Mouse (Mus musculus) hindbrain, embryonic 15.5 days (tissue): ENCODE measurements around the gene Ovol3. TPM values are rescaled to one million over a fixed set of nuclear protein-coding genes. Genes with fewer than 3 reads are reported as not detected.
"Not testable (repeated sequence)": the region's sequence is repeated elsewhere in the genome, so short reads cannot be mapped to it uniquely, and the experiment has no call there.

ENCODE experiments used
- ATAC-seq: fragments of 200-750 bp; cut with Nextera tagmentation; 2 replicates; pipeline ENCODE4 v1.8.0; 2017; ENCODE audit warnings: low read depth, moderate number of reproducible peaks, moderate TSS enrichment; ENCODE audit not compliant: low FRiP score
- H3K27ac ChIP-seq: fragments of 300-500 bp; sonication (generic); replicated peaks from 2 replicates; pipeline ENCODE4 v1.5.1; 2015; ENCODE audit warnings: mild to moderate bottlenecking, inconsistent platforms
- H3K27me3 ChIP-seq: fragments of 300-500 bp; sonication (generic); 2 replicates; pipeline ENCODE4 v1.6.1; 2015; ENCODE audit warnings: control low read depth, inconsistent platforms
- H3K36me3 ChIP-seq: fragments of 300-500 bp; sonication (generic); 2 replicates; pipeline ENCODE4 v1.6.1; 2015; ENCODE audit warnings: control low read depth, inconsistent platforms
- H3K4me1 ChIP-seq: fragments of 300-500 bp; sonication (generic); replicated peaks from 2 replicates; pipeline ENCODE4 v1.6.1; 2015; ENCODE audit warnings: control low read depth, inconsistent platforms
- H3K4me2 ChIP-seq: fragments of 300-500 bp; sonication (generic); 2 replicates; pipeline ENCODE4 v1.6.1; 2015; ENCODE audit warnings: moderate library complexity, mild to moderate bottlenecking, inconsistent platforms
- H3K4me3 ChIP-seq: fragments of 300-500 bp; sonication (generic); 2 replicates; pipeline ENCODE4 v1.5.1; 2015; ENCODE audit warnings: mild to moderate bottlenecking, inconsistent platforms
- H3K9ac ChIP-seq: fragments of 300-500 bp; sonication (generic); 2 replicates; pipeline ENCODE4 v1.6.1; 2015; ENCODE audit warnings: inconsistent platforms
- H3K9me3 ChIP-seq: fragments of 300-500 bp; sonication (generic); 2 replicates; pipeline ENCODE4 v1.6.1; 2016; ENCODE audit warnings: control low read depth, inconsistent platforms
- WGBS: fragments of 180-500 bp; shearing (Covaris S2); methylation state at CpG from one replicate; pipeline ENCODE4 v1.1.7; 2015; 5-methylcytosine and 5-hydroxymethylcytosine counted together
- polyA plus RNA-seq: library from polyadenylated mRNA; unstranded; fragments of >200 nt; fragmentation: Nextera tagmentation; extraction: Ambion mirVana; gene quantifications from 2 replicates; pipeline ENCODE4 v1.2.1, GENCODE M21; 2015

Ovol3 gene
- polyA plus RNA-seq, 1 experiment from 2014 or later, result not detected

DNA sequence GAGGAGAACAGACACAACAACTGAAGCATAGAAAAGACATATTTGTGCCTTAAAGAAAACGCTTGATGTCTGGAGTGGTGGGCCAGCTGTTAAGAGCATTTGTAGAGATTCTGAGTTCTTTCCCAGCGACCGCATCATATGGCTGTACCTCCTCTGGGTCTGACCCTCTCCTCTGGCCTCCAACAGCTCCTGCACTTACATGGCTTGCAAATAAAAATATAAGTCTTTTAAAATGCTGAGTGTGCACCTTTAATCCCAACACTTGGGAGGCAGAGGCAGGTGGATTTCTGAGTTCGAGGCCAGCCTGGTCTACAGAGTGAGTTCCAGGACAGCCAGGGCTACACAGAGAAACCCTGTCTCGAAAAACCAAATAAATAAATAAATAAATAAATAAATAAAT lies 34.9 kb downstream of the Ovol3 start:
- not testable (repeated sequence) for H3K9ac ChIP-seq, H3K9me3 ChIP-seq, H3K4me1 ChIP-seq, H3K27me3 ChIP-seq, H3K27ac ChIP-seq, H3K4me3 ChIP-seq, H3K4me2 ChIP-seq, ATAC-seq, H3K36me3 ChIP-seq
- WGBS, result 85% methylated on average over 5 of the region's 5 CpGs

DNA sequence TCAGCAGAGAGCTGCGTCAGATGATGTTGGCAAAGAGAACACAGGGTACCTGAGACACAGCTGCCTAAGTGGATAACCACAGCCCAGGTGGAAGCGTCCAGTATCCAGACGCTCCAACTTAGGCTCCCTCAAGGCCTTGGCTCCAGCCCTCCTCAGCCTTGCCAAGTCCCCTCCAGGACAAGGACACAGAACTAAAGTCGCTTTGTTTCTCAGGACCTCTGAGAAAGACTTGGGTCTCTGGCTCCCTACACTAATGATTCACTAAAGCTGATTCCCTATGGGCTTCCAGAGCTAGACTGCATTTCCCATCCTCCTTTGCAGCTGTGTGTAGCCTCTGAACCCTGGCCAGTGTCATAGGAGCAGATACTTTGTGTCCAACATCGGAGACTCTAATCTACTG lies 35.3 kb downstream of the Ovol3 start:
- 81% methylated on average over 5 of the region's 5 CpGs for WGBS
- ATAC-seq, result no peak

DNA sequence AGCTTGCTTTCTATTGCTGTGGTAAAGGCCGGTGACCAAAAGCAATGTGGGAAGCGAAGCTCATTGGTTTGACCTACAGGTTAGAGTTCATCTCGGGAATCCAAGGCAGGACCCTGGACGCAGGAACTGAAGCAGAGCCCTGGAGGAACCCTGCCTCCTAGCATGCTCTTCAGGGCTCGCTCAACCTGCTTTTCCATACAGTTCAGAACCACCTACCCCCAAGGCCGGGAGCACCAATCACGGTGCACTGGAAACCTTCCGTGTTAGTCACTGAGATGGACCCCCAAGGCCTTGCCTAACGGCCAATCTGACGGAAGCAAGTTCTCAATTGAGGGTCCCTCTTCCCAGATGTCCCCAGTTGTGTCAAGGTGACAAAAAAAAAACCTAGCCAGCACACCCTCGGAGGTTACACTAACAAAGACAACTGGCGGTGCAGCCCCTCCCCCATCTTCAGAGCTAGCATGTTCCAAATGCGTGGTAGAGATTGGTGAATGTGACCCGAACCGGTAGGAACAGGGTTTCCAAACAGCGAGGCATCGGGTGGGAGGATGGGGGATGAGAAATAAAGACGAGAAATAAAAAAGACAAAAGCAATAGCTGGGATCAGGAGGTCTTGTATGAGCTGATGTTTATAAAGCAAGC lies 35.9 kb downstream of the Ovol3 start:
- Histone ChIP-seq H3K27ac (no peak overlapping the region), H3K4me3 (no peak overlapping the region), H3K27me3 (no peaks in the 10 kb centered on the region), H3K36me3 (no peaks in the 10 kb centered on the region), H3K9me3 (no peaks in the 10 kb centered on the region), H3K9ac (no peak overlapping the region), H3K4me1 (peaks cover 9% of the 10 kb centered on the region), H3K4me2 (no peak overlapping the region)
- 80% methylated on average over 18 of the region's 18 CpGs for WGBS
- no peak for ATAC-seq

More for the DNA sequence above, 35.3 kb downstream of the Ovol3 start:
- H3K4me1 ChIP-seq, result peaks cover 7% of the 10 kb centered on the region
- no peak overlapping the region for H3K9ac ChIP-seq
- no peaks in the 10 kb centered on the region for H3K27me3 ChIP-seq
- H3K4me2 ChIP-seq, result no peak overlapping the region
- no peak overlapping the region for H3K27ac ChIP-seq
- no peaks in the 10 kb centered on the region for H3K36me3 ChIP-seq
- H3K9me3 ChIP-seq, result no peaks in the 10 kb centered on the region
- H3K4me3 ChIP-seq, result no peak overlapping the region

DNA sequence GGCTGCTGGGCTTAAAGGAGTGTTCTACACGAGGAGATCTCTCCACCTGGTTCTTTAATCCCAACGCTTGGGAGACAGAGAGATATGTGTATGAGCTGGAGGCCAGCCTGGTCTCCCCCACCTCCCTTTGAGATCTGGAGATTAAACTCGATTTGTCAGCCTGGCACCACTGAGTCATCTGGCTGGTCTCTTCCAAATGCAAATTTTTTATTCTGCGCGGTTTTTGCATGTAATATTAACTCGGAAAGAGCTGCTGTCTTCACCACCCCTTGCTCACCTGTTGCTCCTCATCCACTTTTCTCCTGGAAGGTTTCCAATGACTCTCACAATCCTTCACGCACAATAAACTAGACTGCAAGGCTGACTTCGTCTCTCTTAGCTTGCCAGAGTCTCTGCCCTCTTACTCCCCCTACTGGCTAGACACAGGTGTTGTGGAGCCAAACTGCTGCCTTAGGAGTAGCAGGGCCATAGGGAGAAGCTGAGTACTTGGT lies 37.0 kb downstream of the Ovol3 start, which contains the start of gene Capns1:
Capns1 (minus strand) TSS at position 331 of the 491 bp plus-strand sequence.
- WGBS, result 8% methylated on average over 8 of the region's 8 CpGs
- peak within 1 kb of the TSS; percentile 17; the same call in 1 of the 2 replicates for H3K4me3 ChIP-seq

DNA sequence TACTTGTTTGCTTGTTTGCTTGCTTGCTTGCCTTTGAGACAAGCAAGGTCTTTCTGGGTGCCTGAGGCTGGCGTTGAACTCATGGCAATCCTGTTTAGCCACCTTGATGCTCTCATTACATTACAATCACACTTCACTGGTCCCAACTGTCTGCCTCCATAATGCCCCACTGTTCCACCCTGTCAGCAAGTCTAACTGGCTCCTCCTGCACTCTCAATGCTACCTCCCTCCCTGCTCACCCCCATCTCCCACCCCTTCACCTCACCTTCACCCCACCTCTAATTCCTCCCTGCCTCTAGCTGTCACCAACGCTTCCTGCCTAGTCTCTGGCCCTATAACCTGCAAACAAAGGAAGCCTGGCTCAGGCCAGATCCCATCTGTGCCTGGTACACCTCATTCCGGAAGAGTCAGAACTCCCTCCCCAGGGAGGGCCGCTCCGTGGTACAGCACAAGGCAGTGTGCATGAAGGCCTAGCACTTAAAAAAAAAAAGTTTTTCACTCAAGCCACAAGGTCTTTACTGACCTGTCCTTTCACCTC lies 37.9 kb downstream of the Ovol3 start:
- Histone ChIP-seq H3K4me2 (no peak overlapping the region), H3K9me3 (no peaks in the 10 kb centered on the region), H3K36me3 (no peaks in the 10 kb centered on the region), H3K9ac (no peak overlapping the region), H3K4me1 (peaks cover 18% of the 10 kb centered on the region), H3K27me3 (no peaks in the 10 kb centered on the region), H3K27ac (no peak overlapping the region), H3K4me3 (no peak overlapping the region)
- WGBS, result 74% methylated on average over 5 of the region's 5 CpGs
- ATAC-seq, result no peak

More for the DNA sequence above, 37.0 kb downstream of the Ovol3 start, which contains the start of gene Capns1:
- no peak for ATAC-seq
- Histone ChIP-seq H3K27me3 (no peaks in the 10 kb centered on the region), H3K27ac (no peak within 1 kb of the TSS), H3K4me2 (peak within 1 kb of the TSS; percentile 44), H3K9me3 (no peaks in the 10 kb centered on the region), H3K9ac (no peak within 1 kb of the TSS), H3K36me3 (no peaks in the 10 kb centered on the region), H3K4me1 (peaks cover 10% of the 10 kb centered on the region)

DNA sequence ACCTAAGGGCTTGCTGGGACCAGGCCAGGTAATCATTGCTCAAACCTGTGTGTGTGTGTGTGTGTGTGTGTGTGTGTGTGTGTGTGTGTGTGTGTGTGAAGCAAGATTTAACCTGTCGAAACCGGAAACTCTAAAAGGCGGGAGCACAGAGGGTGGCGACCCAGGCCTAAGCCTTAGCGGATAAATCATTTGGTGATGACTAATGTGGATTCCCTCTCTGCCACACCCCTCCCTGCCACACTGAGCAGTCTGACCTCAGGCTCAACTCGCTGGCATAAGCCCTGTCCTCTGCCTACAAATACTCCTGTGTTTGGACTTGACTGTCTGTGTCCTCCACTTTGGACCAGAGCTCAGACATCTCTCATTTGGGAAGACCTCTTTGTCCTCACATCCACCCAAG lies 39.4 kb downstream of the Ovol3 start:
- peaks cover 23% of the 10 kb centered on the region for H3K4me1 ChIP-seq
- no peak for ATAC-seq
- no peak overlapping the region for H3K9ac ChIP-seq
- no peaks in the 10 kb centered on the region for H3K27me3 ChIP-seq
- H3K36me3 ChIP-seq, result peaks cover 14% of the 10 kb centered on the region
- no peaks in the 10 kb centered on the region for H3K9me3 ChIP-seq
- 83% methylated on average over 6 of the region's 6 CpGs for WGBS
- H3K27ac ChIP-seq, result no peak overlapping the region
- H3K4me3 ChIP-seq, result no peak overlapping the region
- no peak overlapping the region for H3K4me2 ChIP-seq

DNA sequence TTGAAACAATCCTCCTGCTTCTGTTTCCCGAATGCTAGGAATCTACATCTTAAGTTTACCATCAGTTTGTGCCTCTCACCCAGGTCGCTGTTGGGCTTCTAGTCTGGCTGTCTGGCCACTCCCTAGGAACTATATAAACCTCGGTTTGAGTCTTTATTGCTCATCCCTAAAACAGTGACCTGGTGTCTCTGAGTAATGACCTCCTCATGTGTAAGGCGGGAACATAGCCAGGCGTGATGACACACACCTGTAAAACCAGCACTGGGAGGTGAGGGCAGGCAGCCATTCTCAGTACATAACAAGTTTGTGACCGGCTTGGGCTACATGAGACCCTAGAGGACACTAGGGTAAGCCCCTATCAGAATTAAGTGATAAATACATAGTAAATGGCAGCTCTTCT lies 40.1 kb downstream of the Ovol3 start:
- Histone ChIP-seq H3K27me3 (no peaks in the 10 kb centered on the region), H3K27ac (peak overlapping the region; percentile 84; the same call in 1 of the 2 replicates), H3K36me3 (peaks cover 21% of the 10 kb centered on the region), H3K4me1 (peaks cover 23% of the 10 kb centered on the region), H3K4me3 (peak overlapping the region; percentile 70; the same call in 1 of the 2 replicates), H3K9ac (no peak overlapping the region), H3K9me3 (no peaks in the 10 kb centered on the region), H3K4me2 (peak overlapping the region; percentile 75)
- ATAC-seq, result no peak
- WGBS, result 73% methylated on average over 6 of the region's 6 CpGs

DNA sequence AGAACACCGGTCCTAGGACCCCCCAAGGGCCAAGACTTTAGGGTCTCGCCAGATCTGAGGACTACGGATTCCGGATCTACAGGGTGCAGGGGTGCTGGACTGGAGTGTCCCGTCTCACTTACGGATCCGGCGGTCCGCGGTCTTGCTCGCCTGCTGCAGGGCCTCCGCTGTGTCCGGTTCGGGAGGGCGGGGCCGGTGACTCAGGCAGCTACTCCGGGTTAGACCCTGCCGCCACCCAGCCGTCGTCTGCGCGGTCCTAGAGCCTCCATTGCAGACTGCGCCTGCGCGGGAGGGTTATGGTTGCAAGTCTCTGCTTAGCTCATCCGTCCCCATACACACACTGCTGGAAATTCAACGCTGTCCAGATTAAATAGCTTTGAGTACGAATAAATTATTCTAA lies 40.6 kb downstream of the Ovol3 start:
- Histone ChIP-seq H3K27me3 (no peaks in the 10 kb centered on the region), H3K36me3 (peaks cover 25% of the 10 kb centered on the region), H3K9ac (peak overlapping the region; percentile 72), H3K4me1 (peaks cover 23% of the 10 kb centered on the region), H3K9me3 (no peaks in the 10 kb centered on the region), H3K27ac (peak overlapping the region; percentile 84), H3K4me2 (peak overlapping the region; percentile 75), H3K4me3 (peak overlapping the region; percentile 70)
- peak; percentile 90 for ATAC-seq
- 0% methylated on average over 28 of the region's 28 CpGs for WGBS

DNA sequence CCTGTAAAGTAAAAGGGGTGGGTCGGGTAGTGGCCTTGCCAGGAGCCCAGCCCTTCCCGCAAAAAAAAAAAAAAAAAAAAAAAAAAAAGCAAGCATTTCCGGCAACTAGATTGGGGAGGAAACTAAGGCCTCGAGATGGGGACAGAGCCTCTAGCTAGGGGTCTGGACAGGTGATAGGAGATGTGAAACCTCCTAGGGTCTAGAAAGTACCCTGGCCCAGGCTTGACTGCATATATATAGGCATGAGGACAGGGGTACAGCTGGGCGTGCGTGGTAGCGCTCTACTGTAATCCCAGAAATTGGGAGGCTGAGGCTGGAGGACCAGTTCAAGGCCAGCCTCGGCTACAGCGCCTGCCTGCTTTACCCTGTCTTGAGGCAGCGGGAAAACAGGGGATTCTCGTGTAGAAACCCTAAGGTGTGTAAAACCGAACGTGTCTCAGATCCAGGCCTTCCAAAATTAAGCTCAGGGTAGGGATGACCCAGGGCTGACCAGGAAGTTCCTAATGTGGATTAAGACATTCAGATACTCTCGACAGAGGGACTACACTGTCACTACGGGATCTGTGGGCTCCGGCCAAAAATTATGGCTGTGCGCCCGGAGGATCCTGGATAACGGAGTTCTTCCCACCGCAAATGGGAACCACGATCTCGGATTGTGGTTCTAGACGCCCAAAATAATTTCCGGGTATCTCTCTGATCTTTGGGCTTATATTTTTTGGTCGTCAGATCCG lies 41.3 kb downstream of the Ovol3 start:
- Histone ChIP-seq H3K4me1 (peaks cover 23% of the 10 kb centered on the region), H3K4me3 (peak overlapping the region; percentile 70), H3K27ac (peak overlapping the region; percentile 84), H3K4me2 (peak overlapping the region; percentile 75), H3K9me3 (no peaks in the 10 kb centered on the region), H3K9ac (peak overlapping the region; percentile 72), H3K27me3 (no peaks in the 10 kb centered on the region), H3K36me3 (peaks cover 28% of the 10 kb centered on the region)
- ATAC-seq, result peak; percentile 24
- WGBS, result under 1% methylated on average over 25 of the region's 26 CpGs

DNA sequence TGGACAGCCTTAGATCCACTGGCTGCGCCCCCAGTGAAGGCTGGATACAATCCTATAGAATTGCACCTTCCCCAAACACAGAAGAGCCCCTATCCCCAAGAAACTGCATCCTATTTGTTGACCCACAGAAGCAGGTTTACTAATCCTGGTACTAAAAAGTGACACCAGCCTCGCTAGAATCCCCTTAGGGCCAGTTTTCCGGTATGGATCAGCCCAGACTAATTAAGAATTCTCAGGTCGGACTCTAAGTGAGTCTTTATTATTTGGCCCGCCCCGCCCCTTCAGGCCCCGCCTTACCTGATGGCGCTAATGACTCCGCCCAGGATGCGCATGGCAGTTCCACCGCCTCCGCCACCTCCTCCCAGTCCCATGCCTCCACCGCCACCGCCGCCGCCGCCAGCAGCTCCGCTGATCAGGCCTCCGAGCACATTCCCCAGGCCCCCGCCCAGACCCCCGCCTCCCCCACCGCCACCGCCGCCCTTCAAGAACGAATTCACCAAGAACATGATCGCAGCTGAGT lies 41.9 kb downstream of the Ovol3 start:
- no peaks in the 10 kb centered on the region for H3K27me3 ChIP-seq
- peak; percentile 61; the same call in 1 of the 2 replicates for ATAC-seq
- H3K27ac ChIP-seq, result peak overlapping the region; percentile 84
- H3K4me3 ChIP-seq, result peak overlapping the region; percentile 70
- WGBS, result 2% methylated on average over 25 of the region's 26 CpGs
- peak overlapping the region; percentile 75 for H3K4me2 ChIP-seq
- peak overlapping the region; percentile 72 for H3K9ac ChIP-seq
- no peaks in the 10 kb centered on the region for H3K9me3 ChIP-seq
- H3K36me3 ChIP-seq, result peaks cover 35% of the 10 kb centered on the region
- peaks cover 23% of the 10 kb centered on the region for H3K4me1 ChIP-seq

DNA sequence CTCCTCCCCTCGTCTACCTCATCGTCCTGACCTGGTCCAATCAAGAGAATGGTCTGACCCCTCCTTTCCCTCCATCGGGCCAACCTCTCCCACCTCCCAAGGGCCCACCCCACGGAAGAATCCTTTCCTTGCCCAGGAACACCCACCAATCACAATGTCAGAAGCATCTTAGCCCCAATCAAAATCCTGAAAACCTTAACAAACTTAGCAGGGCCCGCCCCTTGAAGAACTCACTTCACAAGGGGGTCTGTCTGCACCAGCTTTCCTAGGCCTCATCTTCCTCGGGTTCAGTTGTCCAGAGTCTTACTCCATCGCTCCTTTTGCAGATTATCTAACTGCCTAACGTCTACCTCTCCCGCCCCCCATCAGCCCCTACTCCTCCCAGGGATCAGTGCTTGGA lies 42.5 kb downstream of the Ovol3 start:
- Histone ChIP-seq H3K9ac (peak overlapping the region; percentile 72), H3K4me3 (peak overlapping the region; percentile 70), H3K4me1 (peaks cover 21% of the 10 kb centered on the region), H3K36me3 (peaks cover 41% of the 10 kb centered on the region), H3K9me3 (no peaks in the 10 kb centered on the region), H3K27me3 (no peaks in the 10 kb centered on the region), H3K27ac (peak overlapping the region; percentile 84; the same call in 1 of the 2 replicates), H3K4me2 (peak overlapping the region; percentile 75)
- peak; percentile 2; the same call in 1 of the 2 replicates for ATAC-seq
- WGBS, result 21% methylated on average over 9 of the region's 9 CpGs

DNA sequence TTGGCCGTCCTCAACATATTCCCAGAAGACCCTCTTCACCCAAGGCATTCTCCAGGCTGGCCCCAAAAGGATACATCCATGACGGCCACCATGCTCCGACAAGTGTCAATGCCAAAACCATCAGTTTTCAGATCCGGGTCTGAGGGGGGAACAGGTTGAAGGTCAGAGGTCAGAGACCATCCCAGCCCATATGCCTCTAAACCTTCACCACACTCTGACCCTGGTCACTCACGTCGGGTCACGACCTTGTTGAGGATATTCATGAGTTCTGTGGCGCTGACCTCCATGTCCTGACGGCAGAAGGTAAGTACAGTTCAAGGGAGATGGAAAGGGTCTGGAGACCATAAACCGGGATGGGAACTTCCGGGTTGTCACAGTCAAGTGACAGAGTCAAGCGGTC lies 43.4 kb downstream of the Ovol3 start:
- no peak overlapping the region for H3K9ac ChIP-seq
- no peak overlapping the region for H3K27ac ChIP-seq
- WGBS, result 92% methylated on average over 12 of the region's 12 CpGs
- no peak overlapping the region for H3K4me2 ChIP-seq
- peaks cover 20% of the 10 kb centered on the region for H3K4me1 ChIP-seq
- ATAC-seq, result no peak
- H3K36me3 ChIP-seq, result peaks cover 50% of the 10 kb centered on the region
- H3K4me3 ChIP-seq, result no peak overlapping the region
- no peaks in the 10 kb centered on the region for H3K27me3 ChIP-seq
- no peaks in the 10 kb centered on the region for H3K9me3 ChIP-seq
